Mouse (Mus musculus) liver, embryonic 14.5 days (tissue): Measurements from ENCODE around the gene Gm2056. TPM values are rescaled to one million over a fixed set of nuclear protein-coding genes. Genes with fewer than 3 reads are reported as not detected.
"Not testable (repeated sequence)": the region's sequence is repeated elsewhere in the genome, so short reads cannot be mapped to it uniquely, and the experiment has no call there.

Experiments used
- ATAC-seq: fragments of 200-750 bp; cut with Nextera tagmentation; 2 replicates; pipeline ENCODE4 v1.8.0; 2017; ENCODE audit warnings: moderate number of reproducible peaks, mild to moderate bottlenecking, moderate library complexity; ENCODE audit not compliant: insufficient read depth
- DNase-seq, 3 experiments: peaks; one replicate each; pipeline ENCODE4 v3.0.0-alpha.2; 2012 to 2013; ENCODE audit warnings: low read depth in 3 of 3, low spot score in 3 of 3
- H3K27ac ChIP-seq: fragments of 300-500 bp; sonication (generic); 2 replicates; pipeline ENCODE4 v1.5.1; 2014; ENCODE audit warnings: moderate library complexity, mild to moderate bottlenecking, control low read depth, inconsistent platforms
- H3K27me3 ChIP-seq: fragments of 300-500 bp; sonication (generic); 2 replicates; pipeline ENCODE4 v1.6.1; 2014; ENCODE audit warnings: mild to moderate bottlenecking, low read length, moderate library complexity; ENCODE audit not compliant: control insufficient read depth, insufficient read depth
- H3K36me3 ChIP-seq: fragments of 300-500 bp; sonication (generic); replicated peaks from 2 replicates; pipeline ENCODE4 v1.6.1; 2014; ENCODE audit warnings: low read depth; ENCODE audit not compliant: control insufficient read depth, insufficient read depth
- H3K4me1 ChIP-seq, 2 experiments: fragments of 200-500 bp in 1 of 2; fragments of 300-500 bp in 1 of 2; sonication (generic) in 1 of 2; replicated peaks; 2 replicates each; pipeline ENCODE4 v1.6.1; 2012 to 2014; ENCODE audit warnings: antibody characterized with exemption in 1 of 2, inconsistent platforms in 1 of 2, low read length in 1 of 2; ENCODE audit not compliant: control insufficient read depth in 2 of 2, insufficient read depth in 2 of 2
- H3K4me2 ChIP-seq: fragments of 300-500 bp; sonication (generic); 2 replicates; pipeline ENCODE4 v1.6.1; 2014; ENCODE audit warnings: low read depth, mild to moderate bottlenecking, control low read depth, moderate library complexity
- H3K4me3 ChIP-seq, 2 experiments: fragments of 200-500 bp in 1 of 2; fragments of 300-500 bp in 1 of 2; sonication (generic) in 1 of 2; 2 replicates each; pipeline ENCODE4 v1.5.1; 2012 to 2014; ENCODE audit warnings: low read depth in 2 of 2, low read length in 2 of 2, mild to moderate bottlenecking in 2 of 2, control low read depth in 1 of 2, inconsistent platforms in 1 of 2, moderate library complexity in 1 of 2; ENCODE audit not compliant: insufficient read depth in 1 of 2
- H3K9ac ChIP-seq: fragments of 300-500 bp; sonication (generic); replicated peaks from 2 replicates; pipeline ENCODE4 v1.6.1; 2014; ENCODE audit warnings: mild to moderate bottlenecking, control low read depth, moderate library complexity
- H3K9me3 ChIP-seq: fragments of 300-500 bp; sonication (generic); 2 replicates; pipeline ENCODE4 v1.6.1; 2016; ENCODE audit warnings: low read length, mixed read lengths; ENCODE audit not compliant: control insufficient read depth
- WGBS: fragments of 180-500 bp; shearing (Covaris S2); extraction: QIAGEN DNeasy Blood & Tissue Kit; methylation state at CpG from one replicate; pipeline ENCODE4 v1.1.7; 2014; ENCODE audit not compliant: insufficient replicate concordance; 5-methylcytosine and 5-hydroxymethylcytosine counted together
- polyA plus RNA-seq, 2 experiments: library from polyadenylated mRNA; depleted of rRNA in 1 of 2; stranded (reverse) in 1 of 2; unstranded in 1 of 2; fragments of >200 nt; fragmentation: Nextera tagmentation in 1 of 2; extraction: Ambion mirVana in 1 of 2; gene quantifications; 2 replicates each; pipeline versions ENCODE4 v1.2.1 to v1.2.3; 2012 to 2014

Gene Gm2056
- polyA plus RNA-seq (2012; rRNA removed) (not detected in 2 replicates), polyA plus RNA-seq (2014; fragmentation: Nextera tagmentation; extraction: Ambion mirVana) (not detected in 2 replicates)

DNA sequence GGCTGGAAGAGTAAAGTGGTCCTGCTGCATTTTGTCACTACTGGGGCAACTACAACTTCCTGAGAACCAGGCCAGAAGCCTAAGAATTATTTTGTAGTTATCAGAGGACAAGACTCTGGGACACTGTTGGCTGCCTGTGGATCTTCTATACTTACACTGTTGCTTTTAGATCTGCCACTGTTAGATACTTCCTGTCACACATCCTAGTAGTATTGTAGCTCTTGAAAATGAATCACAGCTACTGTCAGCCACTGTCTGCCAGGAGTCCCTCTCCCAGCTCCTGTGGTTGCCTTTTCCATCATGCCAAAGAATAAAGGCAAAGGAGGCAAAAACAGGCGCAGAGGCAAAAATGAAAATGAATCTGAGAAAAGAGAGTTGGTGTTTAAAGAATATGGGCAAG lies at the start of gene Gm2056:
Gene Gm2056 (plus strand): TSS at position 301 of the 400 bp plus-strand sequence.
- H3K4me1 ChIP-seq, H3K9me3 ChIP-seq, H3K36me3 ChIP-seq, H3K4me2 ChIP-seq, H3K9ac ChIP-seq, H3K27me3 ChIP-seq, ATAC-seq, H3K27ac ChIP-seq, H3K4me3 ChIP-seq, DNase-seq: not testable (repeated sequence)
- 20% methylated on average over 1 of the region's 1 CpGs for WGBS

GRCm38 (mm10) chr12:87984000-87984399 lies 42.8 kb upstream of the Gm2056 start:
- H3K9ac ChIP-seq, ATAC-seq, H3K4me2 ChIP-seq, H3K4me1 ChIP-seq, H3K4me3 ChIP-seq, H3K27ac ChIP-seq, H3K9me3 ChIP-seq, DNase-seq, H3K36me3 ChIP-seq, H3K27me3 ChIP-seq: not testable (repeated sequence)

DNA sequence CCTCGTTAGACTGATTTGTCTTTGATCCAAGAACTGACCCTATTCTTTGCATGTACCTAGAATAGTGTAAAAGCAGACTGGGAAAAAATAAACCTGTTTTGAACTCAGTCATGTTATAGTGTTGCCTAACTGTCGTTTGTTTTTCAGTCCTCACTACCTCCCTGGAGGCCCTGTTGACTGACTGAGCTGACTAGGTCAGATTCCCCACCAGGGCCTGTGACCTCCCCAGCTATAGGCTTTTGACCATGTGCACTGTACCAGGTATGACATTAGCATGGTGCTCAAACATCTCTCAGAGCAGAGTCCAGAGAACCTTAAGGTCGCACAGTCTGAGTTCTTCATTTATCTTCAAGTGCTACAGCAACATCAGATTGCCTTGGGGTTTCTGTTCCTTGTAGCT lies 22.7 kb upstream of the Gm2056 start:
- not testable (repeated sequence) for ATAC-seq, H3K4me3 ChIP-seq

DNA sequence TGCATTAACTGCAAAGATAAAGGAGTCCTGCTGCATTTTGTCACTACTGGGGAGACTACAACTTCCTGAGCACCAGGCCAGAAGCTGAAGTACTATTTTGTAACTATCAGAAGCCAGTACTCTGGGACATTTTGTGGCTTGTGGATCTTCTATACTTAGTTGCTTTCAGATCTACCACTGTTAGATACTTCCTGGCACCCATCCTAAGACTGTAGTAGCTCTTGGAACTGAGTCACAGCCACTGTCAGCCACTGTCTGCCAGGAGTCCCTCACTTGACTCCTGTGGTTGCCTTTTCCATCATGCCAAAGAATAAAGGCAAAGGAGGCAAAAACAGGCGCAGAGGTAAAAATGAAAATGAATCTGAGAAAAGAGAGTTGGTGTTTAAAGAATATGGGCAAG lies 15.3 kb upstream of the Gm2056 start, which contains the start of gene Gm2075:
Gene Gm2075 (plus strand): TSS at position 301 of the 400 bp plus-strand sequence.
- not testable (repeated sequence) for ATAC-seq, H3K27me3 ChIP-seq, H3K4me1 ChIP-seq, H3K27ac ChIP-seq, H3K4me2 ChIP-seq, DNase-seq, H3K9me3 ChIP-seq, H3K9ac ChIP-seq, H3K4me3 ChIP-seq, H3K36me3 ChIP-seq
- no CpG with 5 or more reads among the region's 1 CpGs for WGBS

More for the DNA sequence above, 22.7 kb upstream of the Gm2056 start:
- H3K9ac ChIP-seq, H3K36me3 ChIP-seq, DNase-seq, H3K4me1 ChIP-seq, H3K27me3 ChIP-seq, H3K9me3 ChIP-seq, H3K27ac ChIP-seq, H3K4me2 ChIP-seq: not testable (repeated sequence)
- 26% methylated on average over 3 of the region's 3 CpGs for WGBS

DNA sequence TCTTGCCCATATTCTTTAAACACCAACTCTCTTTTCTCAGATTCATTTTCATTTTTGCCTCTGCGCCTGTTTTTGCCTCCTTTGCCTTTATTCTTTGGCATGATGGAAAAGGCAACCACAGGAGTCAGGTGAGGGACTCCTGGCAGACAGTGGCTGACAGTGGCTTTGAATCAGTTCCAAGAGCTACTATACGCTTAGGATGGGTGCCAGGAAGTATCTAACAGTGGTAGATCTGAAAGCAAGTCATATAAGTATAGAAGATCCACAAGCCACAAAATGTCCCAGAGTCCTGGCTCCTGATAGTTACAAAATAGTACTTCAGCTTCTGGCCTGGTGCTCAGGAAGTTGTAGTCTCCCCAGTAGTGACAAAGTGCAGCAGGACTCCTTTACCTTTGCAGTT lies 8.1 kb upstream of the Gm2056 start, which contains the start of gene Gm6803:
Gene Gm6803 (minus strand): TSS at position 101 of the 400 bp plus-strand sequence.
- H3K36me3 ChIP-seq, H3K9me3 ChIP-seq, ATAC-seq, H3K4me1 ChIP-seq, DNase-seq, H3K27ac ChIP-seq, H3K9ac ChIP-seq, H3K4me3 ChIP-seq, H3K4me2 ChIP-seq, H3K27me3 ChIP-seq: not testable (repeated sequence)
- WGBS: 49% methylated on average over 2 of the region's 2 CpGs

- 64% methylated on average over 5 of the region's 5 CpGs for WGBS
- H3K4me3 ChIP-seq, DNase-seq, H3K9ac ChIP-seq, H3K27ac ChIP-seq, H3K27me3 ChIP-seq, ATAC-seq, H3K9me3 ChIP-seq, H3K36me3 ChIP-seq, H3K4me2 ChIP-seq, H3K4me1 ChIP-seq: not testable (repeated sequence)
Measured at GRCm38 (mm10) chr12:88032250-88032649, 5.4 kb downstream of the Gm2056 start.
